Mouse (Mus musculus) adrenal gland (tissue): ENCODE measurements around the gene Fcgrt.
"Not testable (repeated sequence)": the region's sequence is repeated elsewhere in the genome, so short reads cannot be mapped to it uniquely, and the experiment has no call there.

Experiments
- intact Hi-C: fragments of 180-260 bp; cut with DNase I; formaldehyde crosslinking; loops from one replicate; pipeline ENCODE4 v1.15.1; 2025

Fcgrt gene

DNA sequence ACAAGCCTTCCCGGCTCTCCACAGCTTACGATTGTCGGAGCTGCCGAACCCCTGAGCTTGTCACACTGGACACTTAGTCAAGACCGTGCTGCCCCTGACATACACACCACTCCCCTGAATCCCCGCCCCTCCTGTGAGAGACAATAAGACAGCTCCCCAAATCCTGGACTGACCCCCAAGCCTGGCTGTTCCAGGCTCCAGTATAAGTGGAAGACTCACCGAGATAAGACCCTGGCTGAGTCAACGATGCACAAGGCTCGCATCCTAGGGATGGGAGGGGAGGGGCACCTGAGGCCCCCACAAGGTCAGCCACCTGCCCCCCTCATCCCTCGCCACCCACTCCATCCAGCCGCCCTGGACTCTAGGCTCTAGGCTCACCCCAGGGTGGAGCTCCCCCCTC, 28.2 kb upstream of the Fcgrt start:
- intact Hi-C loops: no loop called here

DNA sequence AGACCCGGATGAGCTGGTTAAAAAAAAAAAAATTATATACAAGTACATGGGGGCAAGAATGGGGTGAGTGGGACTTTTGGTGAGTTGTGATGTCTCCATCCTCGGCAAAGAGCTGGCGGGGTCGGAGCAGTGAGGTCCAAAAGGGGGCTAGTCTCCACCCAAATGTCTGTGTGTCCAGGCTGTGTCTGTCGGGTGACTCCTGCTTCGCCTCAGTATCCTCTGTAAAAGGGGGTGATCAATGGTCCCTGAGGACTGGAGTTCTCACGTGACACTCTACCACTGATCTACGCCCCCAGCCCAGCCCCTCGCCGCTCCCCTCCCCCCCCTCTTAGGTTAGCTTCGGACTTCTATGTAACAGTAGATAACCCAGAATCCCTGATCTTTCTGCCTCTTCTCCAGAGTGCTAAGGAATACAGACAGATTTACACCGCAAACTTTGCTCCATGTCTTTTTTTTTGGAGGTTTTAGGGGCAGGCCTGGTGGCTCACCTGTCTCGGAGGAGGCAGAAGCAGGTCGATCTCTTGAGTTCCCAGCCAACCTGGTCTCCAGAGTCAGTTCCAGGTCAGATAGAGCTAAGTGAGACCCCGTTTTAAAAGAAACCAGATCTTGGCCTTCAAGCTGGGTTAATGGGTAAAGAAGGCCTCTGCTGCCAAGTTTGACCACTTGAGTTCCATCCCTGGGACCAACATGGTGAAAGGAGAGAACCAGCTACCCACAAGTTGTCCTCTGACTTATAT, 26.3 kb upstream of the Fcgrt start:
- intact Hi-C loops: no loop called here

DNA sequence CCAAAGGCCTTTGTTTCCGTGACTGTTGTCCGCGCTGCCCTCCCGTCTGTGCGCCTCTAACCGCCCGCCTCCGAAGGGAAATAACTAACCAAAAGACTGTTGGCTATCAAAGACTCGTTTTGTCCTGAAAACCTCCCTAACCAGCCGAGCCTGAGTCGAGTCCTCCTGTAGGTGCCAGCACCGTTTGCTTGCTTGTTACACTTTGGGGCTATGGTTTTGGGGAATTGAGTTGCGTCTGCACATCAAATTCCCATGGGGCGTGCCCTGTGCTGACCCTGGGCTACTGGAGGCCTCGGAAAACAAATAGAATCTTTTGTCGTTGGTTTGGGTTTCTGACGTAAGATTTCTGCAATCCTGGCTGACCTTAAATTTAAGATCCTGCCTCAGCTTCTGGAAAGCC, 25.7 kb upstream of the Fcgrt start:
- intact Hi-C loops: no loop called here

DNA sequence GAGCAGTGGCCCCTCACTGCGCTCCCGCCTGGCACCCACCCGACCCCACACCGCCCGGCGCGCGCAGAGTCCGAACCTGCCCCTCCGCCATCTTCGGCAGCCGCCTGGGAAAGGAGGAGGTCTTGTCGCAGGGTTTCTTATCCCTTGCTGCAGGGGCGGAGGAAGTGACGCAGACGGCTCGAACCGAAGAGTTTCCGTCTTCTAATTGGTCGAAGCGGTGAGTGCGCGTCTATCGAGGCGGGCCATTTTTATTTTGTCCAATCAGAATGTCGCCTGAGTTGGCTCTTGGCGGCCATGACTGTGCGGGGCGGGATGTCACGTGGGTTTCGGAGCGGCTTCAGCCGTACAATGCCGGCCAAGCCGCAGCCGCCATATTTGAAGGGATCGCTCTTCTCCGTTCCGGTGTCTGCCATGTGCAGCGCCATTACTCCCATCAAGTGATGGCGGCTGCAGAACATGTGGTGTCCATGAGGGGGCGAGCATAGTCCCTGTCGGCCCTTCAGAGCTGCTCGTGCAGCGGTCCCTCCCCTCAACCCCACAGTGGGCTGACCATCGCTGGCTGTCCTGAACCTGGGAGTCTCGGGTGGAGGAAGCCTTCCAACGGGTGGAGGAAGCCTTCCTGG, 25.1 kb upstream of the Fcgrt start, which contains the start of gene Rpl13a:
Rpl13a (minus strand) TSS at position 138 of the 623 bp plus-strand sequence.
- intact Hi-C loops: no loop called here

DNA sequence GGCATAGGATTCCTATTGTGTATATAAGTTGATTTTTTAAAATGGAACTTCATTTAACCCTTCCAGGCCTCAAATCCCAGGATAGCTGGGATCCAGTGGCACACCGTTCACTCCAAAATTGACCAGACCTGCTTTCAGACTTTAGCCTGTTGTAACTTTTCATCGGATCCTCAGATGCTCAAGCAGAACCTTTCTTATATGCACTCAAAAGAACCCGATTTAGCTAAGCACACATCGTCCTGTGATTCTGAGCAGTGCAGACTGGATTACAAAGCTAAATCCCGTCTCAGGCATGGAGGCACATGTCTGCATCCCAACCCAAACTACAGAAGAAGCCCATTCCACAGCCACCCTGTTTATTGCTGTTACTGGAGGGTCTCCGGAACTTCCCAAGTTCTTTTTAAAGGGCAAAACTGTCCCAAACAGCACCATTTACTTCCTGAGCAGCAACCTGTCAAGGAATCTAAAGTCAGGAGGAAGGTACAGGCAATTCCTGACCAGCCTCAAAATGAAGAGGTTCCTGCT, 24.1 kb upstream of the Fcgrt start:
- intact Hi-C loops: no loop called here

DNA sequence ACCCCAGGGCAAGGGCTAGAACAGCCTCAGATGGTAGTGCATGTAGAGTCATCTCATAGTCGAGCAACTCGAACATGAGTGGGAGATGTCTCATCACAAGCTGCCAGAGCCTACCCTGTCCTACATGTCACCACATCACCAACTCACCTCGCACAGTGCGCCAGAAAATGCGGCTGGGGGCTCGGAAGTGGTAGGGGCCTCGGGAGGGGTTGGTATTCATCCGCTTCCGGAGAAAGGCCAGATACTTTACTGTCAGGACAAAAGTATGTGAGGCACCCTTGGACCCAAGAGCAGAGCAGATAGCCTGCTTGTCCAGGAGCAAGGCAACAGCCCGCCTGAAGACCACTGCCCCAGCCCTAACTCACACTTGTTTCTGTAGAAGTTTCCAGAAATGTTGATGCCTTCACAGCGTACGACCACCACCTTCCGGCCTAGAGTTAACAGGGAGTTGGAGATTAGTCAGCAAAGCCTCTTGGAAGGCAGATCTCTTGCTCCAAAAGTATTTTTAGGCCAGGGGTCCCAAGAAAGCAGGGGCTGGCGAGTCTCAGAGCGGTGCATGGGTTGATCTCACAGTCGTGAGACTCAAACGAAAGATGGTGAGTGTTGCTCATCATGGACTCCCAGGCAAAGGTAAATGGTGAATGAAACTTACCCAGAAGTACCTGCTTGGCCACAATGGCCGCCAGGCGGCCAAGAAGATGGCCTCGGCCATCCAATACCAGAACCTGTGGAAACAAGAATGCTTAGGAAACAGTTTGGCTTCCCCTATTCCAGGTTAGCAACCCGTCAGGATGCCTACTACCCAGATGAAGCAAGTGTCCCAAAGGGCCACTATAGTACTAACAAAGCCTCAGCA, 23.4 kb upstream of the Fcgrt start:
- intact Hi-C loops: no loop called here

DNA sequence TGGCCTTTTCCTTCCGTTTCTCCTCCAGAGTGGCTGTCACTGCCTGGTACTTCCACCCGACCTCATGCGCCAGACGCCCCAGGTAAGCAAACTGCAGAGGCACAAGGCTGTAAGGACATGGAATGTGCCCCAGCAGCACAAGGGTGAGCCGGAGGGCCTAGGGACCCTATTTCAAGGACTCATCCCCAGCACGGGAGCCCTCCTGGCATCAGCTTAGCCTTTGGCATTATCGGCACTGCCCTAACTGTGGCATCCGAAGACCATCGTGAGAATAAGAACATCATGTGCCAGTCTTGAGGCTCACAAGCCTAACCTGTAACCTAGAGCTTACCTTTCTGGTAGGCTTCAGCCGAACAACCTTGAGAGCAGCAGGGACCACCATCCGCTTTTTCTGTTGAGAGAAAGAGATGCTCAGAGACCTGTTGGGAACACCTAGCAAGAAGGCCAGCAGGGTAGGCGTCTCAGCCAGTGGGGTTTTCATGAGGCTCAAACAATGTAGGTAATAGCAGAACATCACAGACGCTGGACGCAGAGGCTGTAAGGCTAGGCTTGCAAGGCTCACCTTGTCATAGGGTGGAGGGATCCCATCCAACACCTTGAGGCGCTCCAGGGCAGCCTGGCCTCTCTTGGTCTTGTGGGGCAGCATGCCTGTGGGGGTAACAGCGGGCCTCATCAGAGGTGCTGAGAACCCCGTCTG, 22.6 kb upstream of the Fcgrt start:
- intact Hi-C loops: no loop called here

DNA sequence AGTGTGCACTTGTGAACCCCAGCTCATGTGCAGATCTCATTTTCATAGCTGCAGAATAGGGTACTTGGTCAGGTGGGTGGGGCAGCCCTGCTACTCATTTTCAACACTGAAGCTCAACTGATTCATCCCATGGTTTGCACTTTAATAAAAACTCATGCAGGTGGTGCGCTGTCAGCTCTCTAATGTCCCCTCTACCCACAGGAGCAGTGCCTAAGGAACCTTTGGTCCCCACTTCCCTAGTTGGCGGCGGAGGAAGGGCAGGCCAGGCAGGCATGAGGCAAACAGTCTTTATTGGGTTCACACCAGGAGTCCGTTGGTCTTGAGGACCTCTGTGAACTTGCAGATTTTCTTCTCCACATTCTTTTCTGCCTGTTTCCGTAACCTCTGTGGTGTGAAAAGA, 22.0 kb upstream of the Fcgrt start:
- intact Hi-C loops: not testable (repeated sequence)

DNA sequence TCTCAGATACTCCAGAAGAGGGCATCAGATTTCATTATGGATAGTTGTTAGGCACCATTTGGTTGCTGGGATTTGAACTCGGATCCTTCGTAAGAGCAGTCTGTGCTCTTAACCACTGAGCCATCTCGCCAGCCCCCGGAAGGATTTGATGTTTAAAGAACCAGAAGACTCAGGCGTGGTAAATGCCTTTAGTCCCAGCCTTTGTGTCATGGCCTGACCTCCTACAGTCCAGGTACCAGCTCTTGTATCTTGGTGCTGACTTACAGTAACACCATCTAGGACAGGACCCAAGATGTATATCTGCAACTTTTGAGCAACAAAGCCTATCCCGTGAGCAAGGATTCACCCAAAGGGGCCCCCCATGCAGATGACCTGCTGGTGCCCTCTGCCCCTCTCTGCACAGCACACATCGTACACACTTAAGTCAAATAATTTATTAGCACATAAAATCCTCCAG, 21.5 kb upstream of the Fcgrt start:
- intact Hi-C loops: no loop called here

DNA sequence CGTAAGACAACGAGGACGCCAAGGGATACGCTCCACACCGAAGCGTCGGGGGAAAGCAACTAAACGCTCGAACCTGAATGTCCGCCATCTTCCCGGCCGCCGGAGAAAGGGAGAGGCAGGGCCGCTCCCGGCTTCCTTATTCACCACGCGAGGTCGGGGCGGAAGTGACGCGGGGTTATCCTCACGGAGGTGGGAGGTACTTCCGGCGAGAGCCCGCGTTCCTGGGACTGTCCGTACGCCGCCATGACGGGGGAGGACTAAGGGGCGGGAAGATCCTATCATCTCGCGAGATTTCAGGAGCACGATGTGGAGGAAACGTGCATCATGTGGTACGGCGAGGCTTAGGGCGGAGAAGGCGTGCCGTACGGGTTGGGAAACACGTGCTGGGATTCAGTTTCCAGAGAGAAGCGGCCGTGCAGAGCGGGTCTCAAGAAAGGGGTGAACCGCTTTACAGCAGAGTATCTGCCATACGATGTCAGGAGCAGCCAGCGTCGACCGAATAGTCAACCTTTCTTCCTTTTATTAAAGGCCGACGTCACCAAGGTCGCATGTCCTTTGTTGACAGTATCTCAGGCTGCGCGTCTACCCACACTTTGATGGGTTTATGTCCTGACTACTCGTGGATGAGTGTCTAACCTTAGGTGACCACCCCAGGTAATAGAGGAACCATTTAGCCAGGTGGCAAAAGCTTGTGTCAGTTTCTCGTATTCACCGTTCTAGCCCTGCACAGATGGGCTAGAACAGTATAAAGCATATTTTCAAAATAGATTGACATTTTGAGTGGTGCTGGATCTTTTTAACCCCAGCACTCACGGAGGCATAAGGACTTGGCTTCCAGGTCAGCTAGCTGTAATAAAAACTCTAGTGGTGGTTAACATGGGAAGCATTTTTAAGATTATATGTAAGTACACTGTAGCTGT, 20.8 kb upstream of the Fcgrt start, which contains the start of gene Rps11:
Rps11 (minus strand) TSS at position 216 of the 920 bp plus-strand sequence.
- intact Hi-C loops: loop anchor here (5.0 kb wide), 1 partner anchor 42 kb away; no protein-coding TSS in a partner anchor

DNA sequence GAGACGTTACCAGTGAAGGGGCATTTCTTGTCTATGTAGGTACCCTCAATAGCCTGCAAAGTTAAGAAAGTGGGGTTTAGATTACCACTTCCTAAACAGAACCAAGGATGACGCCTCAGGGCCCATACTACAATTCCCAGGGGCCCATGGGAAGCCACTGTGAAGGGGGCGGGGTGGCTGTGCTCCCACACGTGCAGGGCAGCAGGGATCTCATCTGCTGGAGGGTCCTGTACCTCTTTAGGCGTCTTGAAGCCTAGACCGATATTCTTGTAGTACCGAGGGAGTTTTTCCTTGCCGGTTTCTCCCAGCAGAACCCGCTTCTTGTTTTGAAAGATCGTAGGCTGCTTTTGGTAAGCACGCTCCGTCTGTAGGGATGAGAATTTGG, 19.5 kb upstream of the Fcgrt start:
- intact Hi-C loops: loop anchor here (5.0 kb wide), 1 partner anchor 41 kb away; no protein-coding TSS in a partner anchor

DNA sequence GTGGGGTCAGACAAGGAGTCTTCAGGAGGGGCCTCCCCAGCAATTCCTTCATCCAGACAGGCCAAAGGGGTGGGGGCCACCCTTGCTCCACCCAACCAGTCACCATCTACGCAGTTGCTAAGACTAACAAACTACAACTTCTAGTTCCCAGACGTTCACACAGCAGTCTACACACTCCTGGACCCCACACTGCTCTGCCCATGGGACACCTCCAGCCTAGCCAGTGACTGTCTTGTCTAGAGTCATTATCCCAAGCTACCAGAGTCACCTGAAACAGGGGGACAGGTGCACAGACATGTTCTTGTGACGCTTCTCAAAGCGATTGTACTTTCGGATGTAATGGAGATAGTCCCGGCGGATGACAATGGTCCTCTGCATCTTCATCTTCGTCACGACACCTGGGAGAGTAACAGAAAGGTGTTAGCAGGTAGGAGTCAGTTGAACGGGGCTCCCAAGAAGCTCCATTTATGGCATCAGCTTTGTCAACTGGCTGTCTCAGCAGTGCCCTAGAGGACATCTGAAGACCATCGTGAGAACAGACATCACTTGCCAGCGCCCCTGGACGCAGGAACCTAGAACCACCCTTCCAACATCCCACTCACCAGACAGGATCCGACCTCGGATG, 19.0 kb upstream of the Fcgrt start:
- intact Hi-C loops: loop anchor here (5.0 kb wide), 1 partner anchor 40 kb away; no protein-coding TSS in a partner anchor

DNA sequence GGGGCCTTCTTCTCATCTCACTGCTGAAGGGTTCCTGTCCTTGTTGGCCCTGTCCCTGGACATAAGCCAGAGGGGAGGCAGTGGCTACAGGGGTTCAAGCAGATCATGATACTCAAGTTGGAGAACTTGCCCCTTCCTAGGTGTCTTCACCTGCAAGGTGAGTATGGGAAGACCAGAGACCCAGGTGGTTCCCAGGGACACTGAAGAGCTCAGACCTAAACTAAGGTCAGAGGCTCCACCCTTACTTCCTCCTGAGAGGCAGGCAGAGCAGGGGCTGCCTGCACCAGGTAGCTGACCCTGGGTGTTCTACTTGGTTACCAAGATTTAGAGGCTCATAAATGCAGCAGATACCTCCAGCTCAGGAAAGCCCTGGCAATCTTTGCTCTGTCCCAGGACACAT, 18.3 kb upstream of the Fcgrt start:
- intact Hi-C loops: loop anchor here (5.0 kb wide), 1 partner anchor 40 kb away; no protein-coding TSS in a partner anchor

DNA sequence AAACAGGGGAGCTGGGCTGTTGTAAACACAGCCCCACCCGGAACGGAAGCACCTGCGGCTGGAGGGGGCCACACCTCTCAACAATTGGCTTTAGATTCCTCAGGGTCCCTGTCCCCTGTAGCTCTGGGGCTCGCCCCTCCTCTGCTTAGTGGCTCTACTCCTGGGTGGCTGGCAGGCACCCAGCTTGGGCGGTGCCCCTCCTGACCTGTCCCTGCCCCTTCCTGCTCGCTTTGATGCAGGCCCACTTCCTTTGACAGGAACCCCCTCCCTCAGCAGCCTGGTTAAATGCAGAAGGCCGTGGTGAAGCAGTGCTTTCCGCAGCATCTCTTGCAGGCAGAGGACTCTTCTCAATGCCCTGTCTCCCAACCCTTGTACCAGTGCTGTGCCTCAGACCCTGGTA, 17.8 kb upstream of the Fcgrt start:
- intact Hi-C loops: loop anchor here (5.0 kb wide), 1 partner anchor 39 kb away; no protein-coding TSS in a partner anchor

DNA sequence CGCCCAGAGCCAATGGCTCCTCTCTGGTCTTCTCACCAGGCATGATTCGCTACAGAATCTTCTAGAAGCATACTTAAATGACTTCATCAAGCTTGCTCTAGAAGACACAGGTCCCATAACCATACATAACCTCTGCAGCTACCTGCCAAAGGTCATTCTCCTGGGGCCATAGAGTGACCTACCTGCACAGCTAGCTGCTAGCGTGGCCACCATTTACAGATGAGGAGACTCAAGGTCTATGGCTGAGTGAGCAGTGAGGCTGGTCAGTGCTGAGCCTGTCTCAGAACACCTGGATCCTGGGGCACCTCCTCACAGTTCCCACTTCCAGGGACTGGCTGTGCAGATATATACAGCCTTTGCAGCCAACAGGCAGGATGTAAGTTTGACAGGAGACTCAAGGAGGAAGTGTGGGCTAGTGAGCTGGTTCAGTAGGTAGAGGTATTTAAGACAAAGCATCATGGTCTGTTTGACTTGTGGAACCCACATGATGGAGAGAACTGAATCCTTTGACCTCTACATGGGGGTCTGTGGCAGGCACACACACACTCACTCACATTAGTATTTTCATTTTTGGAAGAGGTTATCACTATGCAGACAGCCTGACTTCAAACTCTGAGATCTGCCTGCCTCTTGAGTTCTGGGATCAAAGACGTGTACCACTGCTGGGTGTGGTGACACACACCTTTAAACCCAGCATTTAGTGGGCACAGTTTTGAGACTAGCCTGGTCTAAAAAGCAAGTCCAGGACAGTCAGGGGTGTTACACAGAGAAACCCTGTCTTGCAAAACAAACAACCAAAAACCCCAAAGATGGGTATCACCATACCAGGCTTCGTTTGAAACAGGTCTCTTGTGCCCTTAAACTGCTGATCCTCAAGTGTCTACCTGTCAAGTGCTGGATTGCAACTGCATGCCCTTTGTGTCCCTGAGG, 16.4 kb upstream of the Fcgrt start:
- intact Hi-C loops: loop anchor here (5.0 kb wide), 1 partner anchor 38 kb away; no protein-coding TSS in a partner anchor

DNA sequence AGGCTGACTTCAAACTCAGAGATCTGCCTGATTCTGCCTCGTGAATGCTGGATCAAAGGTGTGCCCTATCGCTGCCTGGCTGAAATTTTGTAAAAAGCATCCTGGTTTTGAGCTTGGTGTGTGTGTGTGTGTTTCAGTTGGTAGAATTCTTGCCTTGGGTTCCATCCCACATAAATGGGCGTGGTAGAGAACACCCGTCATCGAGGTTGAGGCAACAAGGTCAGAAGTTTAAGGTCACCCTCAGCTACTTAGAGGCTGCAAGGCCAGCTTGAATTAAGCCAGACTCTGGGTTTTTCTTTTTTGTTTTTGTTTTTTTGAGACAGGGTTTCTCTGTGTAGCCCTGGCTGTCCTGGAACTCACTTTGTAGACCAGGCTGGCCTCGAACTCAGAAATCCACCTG, 14.7 kb upstream of the Fcgrt start:
- intact Hi-C loops: no loop called here

DNA sequence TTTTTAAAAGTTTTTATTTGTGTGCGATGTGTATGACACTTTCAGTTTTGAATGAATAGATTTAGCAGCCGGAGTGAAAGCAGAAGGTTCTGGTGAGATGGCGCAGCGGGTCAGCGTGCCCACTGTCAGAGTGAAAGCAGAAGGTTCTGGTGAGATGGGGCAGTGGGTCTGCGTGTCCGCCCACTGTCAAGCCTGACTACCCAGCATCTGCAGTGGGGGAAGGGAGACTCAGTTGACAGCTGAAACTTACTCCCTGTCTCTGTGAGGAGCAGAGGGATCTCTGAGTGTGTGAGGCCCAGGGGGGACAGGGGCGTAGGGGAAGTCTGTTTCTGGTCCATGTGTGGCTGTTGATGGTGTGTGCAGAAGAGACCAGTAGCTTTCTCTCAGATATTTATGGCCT, 13.9 kb upstream of the Fcgrt start:
- intact Hi-C loops: no loop called here

DNA sequence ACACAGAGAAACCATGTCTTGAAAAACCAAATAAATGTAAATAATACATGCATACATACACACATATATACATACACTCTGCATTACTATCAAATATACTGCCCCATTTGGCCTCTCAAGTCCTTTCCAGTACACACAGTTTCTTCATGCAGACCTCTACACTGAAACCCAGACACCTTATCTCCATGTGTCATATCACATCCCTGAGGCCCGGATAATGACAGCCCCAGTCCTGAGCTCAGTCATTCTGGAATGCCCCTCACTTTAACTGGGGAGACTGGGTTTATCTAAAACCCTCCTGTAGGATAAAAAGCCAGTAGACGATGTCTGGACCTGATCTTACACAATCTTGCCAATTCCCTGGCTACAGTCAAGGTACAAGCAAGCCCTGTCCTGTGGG, 9.8 kb upstream of the Fcgrt start:
- intact Hi-C loops: no loop called here
